Mouse (Mus musculus): ENCODE measurements around the gene Cdk14. TPM values are rescaled to one million over a fixed set of nuclear protein-coding genes. Genes with fewer than 3 reads are reported as not detected.
"Not testable (repeated sequence)": the region's sequence is repeated elsewhere in the genome, so short reads cannot be mapped to it uniquely, and the experiment has no call there.

The Cdk14 gene
- polyA plus RNA-seq, 1 experiment from 2014 or later: 15.5 TPM

DNA sequence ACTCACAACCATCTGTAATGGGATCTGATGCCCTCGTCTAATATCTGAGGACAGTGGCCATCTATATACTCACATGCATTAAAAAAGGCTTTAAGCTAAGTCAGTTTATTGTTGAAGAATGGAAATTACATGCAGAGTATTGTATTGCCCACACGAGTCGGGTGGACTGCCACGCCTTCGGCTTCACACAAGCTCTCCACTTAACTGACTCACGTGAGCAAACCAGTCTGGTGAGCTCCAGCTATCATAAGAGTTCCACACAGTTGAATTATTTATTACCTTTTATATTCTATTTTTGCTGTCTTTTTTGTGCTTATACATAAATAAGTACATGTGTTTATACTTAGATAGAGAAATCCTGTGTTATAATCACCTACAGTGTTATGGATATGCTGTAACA is 495.2 kb downstream of the Cdk14 start:
- H3K27ac ChIP-seq: no peak overlapping the region
- no peaks in the 10 kb centered on the region for H3K36me3 ChIP-seq (ENCODE audit: inconsistent target)
- no peak overlapping the region for H3K4me3 ChIP-seq (ENCODE audit: inconsistent target)
- H3K79me2 ChIP-seq (ENCODE audit: inconsistent target): no peaks in the 10 kb centered on the region
- 85% methylated on average over 6 of the region's 6 CpGs for WGBS (ENCODE audit: missing documents)

DNA sequence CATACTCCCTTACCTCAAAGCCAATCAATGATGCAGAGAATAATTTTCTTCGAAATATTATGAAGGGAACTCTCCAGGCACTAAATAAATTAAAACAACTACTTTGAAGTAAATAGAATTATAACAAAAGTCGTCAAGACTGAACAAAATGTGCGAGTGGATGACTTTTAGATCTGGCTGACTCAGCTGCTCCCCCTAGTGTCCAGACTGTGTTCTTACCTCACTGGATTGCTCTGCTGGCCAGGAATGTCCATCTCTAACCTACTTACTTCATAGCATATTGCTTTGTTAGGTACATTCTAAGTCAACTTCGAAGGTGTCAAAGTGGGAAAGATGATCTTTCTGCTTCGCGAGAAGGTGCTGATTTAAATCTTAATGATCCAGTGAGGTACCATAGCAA is 501.7 kb downstream of the Cdk14 start:
- no peaks in the 10 kb centered on the region for H3K36me3 ChIP-seq (ENCODE audit: inconsistent target)
- 12% methylated on average over 6 of the region's 6 CpGs for whole genome bisulfite sequencing (ENCODE audit: missing documents)
- H3K27ac ChIP-seq: no peak overlapping the region
- H3K79me2 ChIP-seq (ENCODE audit: inconsistent target): no peaks in the 10 kb centered on the region
- no peak overlapping the region for H3K4me3 ChIP-seq (ENCODE audit: inconsistent target)

DNA sequence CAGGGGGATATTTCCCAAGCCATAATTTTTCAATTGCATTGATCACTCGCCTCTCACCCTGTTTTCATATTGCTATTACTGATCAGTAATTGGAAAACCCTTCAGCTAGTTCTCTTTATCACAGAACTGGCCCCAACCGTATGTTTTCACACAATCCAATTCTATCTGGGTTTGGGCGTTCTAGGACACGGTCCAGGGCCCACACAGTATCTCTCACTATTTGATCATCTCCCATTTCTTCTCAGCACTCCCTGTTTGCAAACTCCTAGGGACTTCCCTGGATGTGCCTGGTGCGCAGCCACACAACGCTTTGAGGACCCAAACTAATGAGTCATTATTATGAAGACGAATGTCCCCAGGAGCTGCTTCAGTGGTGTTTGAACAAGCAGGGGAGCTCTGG is 502.4 kb downstream of the Cdk14 start:
- Histone ChIP-seq H3K36me3 (ENCODE audit: inconsistent target) (no peaks in the 10 kb centered on the region), H3K27ac (no peak overlapping the region), H3K79me2 (ENCODE audit: inconsistent target) (no peaks in the 10 kb centered on the region), H3K4me3 (ENCODE audit: inconsistent target) (no peak overlapping the region)
- 91% methylated on average over 7 of the region's 7 CpGs for WGBS (ENCODE audit: missing documents)

DNA sequence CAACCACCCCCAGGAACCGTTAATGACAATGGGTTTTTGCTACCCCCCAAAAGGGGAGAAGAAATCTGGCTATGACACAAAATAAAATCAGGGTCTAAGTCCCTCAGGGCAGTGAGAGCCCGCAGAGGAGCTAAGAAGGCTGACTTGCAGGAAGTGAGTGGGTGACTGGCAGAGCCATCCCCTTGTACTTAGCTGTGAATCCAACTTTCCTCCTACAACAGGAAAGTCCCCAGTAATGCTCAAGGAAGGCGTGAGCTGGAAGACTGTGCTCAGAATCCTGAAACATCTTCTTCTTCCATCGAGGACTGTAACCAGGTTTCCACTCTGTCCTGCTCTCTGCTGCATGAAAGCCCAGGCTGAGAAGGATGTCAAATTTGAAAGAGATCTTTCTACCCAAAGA is 502.8 kb downstream of the Cdk14 start:
- Histone ChIP-seq H3K79me2 (ENCODE audit: inconsistent target) (no peaks in the 10 kb centered on the region), H3K4me3 (ENCODE audit: inconsistent target) (no peak overlapping the region), H3K36me3 (ENCODE audit: inconsistent target) (no peaks in the 10 kb centered on the region), H3K27ac (no peak overlapping the region)
- 89% methylated on average over 4 of the region's 4 CpGs for WGBS (ENCODE audit: missing documents)

DNA sequence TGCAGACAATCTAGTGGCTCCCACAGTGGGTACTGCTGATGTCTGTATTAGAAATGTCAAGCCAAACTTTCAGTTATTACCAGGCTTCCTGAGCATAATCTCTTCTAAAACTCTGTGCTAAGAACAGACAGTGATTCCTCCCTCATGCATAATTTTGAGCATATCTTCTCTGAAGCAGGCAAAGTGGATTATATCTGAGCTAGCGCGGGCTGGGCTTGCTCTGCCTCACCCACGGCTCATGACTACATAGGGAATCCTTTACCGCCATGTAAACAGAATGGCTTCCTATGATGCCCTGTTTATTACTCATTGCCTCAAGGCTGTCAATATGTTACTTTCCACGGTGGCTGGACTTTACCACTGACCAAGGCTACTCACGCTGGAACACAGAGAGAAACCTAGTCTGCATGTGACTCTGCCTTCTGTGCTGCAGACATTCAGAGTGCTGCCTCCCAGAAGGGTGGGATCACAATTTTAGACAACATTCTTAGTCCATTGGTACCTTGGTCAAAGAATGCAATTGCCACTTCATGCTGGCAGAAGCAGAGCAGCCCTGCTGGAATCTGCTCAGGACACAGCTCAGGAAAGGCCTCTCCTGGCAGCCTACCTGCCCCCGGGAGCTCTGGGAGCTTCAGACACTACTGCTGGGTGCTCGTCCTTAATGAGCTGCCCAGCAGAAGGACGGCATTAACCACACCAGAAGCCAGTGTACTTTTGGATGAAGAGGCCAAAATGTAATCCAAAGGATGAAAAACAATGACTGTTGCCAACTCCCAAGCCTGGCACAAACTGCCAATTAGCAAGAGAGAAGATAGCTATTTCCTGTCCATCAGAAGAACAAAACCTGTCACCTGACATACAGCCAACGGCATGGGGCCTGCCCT is 503.5 kb downstream of the Cdk14 start:
- Histone ChIP-seq H3K79me2 (ENCODE audit: inconsistent target) (no peaks in the 10 kb centered on the region), H3K27ac (no peak overlapping the region), H3K36me3 (ENCODE audit: inconsistent target) (no peaks in the 10 kb centered on the region), H3K4me3 (ENCODE audit: inconsistent target) (no peak overlapping the region)
- WGBS (ENCODE audit: missing documents): 91% methylated on average over 10 of the region's 10 CpGs

DNA sequence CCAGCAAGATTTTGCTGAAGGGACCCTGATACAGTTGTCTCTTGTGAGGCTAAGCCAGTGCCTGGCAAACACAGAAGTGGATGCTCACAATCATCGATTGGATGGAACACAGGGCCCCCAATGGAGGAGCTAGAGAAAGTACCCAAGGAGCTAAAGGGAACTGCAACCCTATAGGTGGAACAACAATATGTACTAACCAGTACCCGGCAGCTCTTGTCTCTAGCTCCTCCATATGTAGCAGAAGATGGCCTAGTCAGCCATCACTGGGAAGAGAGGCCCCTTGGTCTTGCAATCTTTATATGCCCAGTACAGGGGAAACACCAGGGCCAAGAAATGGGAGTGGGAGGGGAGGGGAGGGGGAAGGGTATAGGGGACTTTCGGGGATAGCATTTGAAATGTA is 515.2 kb downstream of the Cdk14 start:
- WGBS (ENCODE audit: missing documents): 100% methylated on average over 2 of the region's 3 CpGs

DNA sequence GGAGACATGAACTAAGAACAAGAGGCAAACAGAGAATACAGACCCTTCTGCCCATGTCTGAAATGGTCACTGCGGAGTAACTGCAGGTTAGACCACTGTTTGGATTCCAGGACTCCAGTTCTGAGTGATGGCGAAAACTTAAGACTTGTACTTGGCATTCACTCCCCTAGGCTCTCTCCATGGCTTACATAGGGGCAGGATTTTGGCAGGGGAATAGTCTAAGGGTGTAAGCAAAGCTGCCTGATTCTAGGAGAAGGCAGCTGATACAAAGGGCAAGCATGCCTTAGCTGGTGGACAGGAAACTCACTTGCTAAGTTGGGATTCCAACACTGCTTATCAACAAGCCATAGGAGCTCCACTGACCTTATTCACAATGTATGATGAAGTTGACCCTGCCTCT is 521.9 kb downstream of the Cdk14 start:
- Histone ChIP-seq H3K36me3 (ENCODE audit: inconsistent target) (no peaks in the 10 kb centered on the region), H3K79me2 (ENCODE audit: inconsistent target) (no peaks in the 10 kb centered on the region), H3K4me3 (ENCODE audit: inconsistent target) (no peak overlapping the region), H3K27ac (no peak overlapping the region)
- 96% methylated on average over 2 of the region's 2 CpGs for WGBS (ENCODE audit: missing documents)

More for the DNA sequence above, 515.2 kb downstream of the Cdk14 start:
- H3K36me3 ChIP-seq (ENCODE audit: inconsistent target); H3K79me2 ChIP-seq (ENCODE audit: inconsistent target); H3K27ac ChIP-seq; H3K4me3 ChIP-seq (ENCODE audit: inconsistent target): not testable (repeated sequence)

DNA sequence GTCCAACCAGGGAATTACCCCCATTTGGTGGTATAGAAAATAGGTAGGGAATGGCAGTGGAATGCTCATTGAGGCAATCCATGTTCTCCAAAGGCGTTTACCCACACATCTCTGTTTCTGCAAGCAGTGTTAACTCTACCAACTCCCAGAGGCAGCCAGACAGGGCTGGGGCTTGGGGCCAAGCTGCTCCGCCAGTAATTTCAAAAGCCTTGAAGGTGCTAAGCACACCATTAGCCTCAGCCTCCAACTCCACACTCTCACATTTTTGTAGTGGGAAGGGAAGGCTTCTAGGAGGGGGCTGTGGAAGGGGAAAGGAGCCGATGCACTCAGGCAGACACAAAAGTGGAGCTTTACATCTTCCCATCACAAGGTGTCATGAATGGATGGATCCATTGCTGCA is 525.1 kb downstream of the Cdk14 start:
- WGBS (ENCODE audit: missing documents): 92% methylated on average over 3 of the region's 3 CpGs

DNA sequence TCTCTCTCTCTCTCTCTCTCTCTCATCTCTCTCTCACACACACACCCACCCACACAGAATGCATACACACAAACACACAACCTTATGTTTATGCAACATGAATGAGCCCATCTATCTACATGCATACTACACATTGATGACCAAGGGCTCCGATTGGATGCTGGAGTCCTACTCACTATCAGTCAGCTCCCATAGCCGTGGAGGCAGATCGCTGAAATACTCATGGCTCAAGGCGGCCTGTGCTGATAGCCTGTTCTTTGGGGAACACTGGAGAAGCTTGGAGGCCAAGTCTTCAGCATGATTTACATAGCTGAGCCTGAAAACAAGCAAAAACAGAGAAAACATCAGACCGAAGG is 526.3 kb downstream of the Cdk14 start:
- WGBS (ENCODE audit: missing documents): 92% methylated on average over 3 of the region's 5 CpGs
- Histone ChIP-seq H3K4me3 (ENCODE audit: inconsistent target) (no peak overlapping the region), H3K36me3 (ENCODE audit: inconsistent target) (no peaks in the 10 kb centered on the region), H3K79me2 (ENCODE audit: inconsistent target) (no peaks in the 10 kb centered on the region), H3K27ac (no peak overlapping the region)

More for the DNA sequence above, 525.1 kb downstream of the Cdk14 start:
- Histone ChIP-seq H3K4me3 (ENCODE audit: inconsistent target) (no peak overlapping the region), H3K36me3 (ENCODE audit: inconsistent target) (no peaks in the 10 kb centered on the region), H3K79me2 (ENCODE audit: inconsistent target) (no peaks in the 10 kb centered on the region), H3K27ac (no peak overlapping the region)

DNA sequence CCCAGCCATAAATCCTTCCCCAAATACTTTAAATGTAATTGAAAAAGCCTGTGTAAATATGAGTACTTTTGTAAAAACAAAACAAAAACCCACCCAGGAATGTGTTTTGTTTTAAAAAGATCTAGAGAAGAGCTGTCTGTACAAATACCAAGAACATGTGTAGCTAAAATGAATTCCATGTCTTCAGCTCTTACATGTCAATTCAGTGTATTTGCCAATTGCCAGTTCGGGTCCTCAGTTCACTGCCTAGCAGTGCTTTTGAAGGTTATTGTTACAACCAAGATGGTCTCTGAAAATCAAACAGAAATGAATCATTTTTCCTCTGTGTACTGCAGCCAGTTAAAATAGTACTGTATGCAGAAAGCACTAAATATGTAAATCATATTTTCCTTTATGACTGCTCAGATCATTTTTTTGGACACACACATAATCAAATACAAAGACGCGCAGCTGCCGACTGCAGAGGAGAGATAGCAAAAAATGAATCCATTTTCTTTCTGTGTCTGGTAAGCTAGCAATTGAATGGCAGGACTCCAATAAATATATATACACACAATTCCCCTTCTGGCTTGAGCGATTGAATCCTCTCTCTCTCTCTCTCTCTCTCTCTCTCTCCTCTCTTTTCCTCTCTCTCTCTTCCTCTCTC is 526.8 kb downstream of the Cdk14 start:
- H3K27ac ChIP-seq: no peak overlapping the region
- no peaks in the 10 kb centered on the region for H3K79me2 ChIP-seq (ENCODE audit: inconsistent target)
- WGBS (ENCODE audit: missing documents): 98% methylated on average over 5 of the region's 5 CpGs
- H3K4me3 ChIP-seq (ENCODE audit: inconsistent target): no peak overlapping the region
- H3K36me3 ChIP-seq (ENCODE audit: inconsistent target): no peaks in the 10 kb centered on the region

DNA sequence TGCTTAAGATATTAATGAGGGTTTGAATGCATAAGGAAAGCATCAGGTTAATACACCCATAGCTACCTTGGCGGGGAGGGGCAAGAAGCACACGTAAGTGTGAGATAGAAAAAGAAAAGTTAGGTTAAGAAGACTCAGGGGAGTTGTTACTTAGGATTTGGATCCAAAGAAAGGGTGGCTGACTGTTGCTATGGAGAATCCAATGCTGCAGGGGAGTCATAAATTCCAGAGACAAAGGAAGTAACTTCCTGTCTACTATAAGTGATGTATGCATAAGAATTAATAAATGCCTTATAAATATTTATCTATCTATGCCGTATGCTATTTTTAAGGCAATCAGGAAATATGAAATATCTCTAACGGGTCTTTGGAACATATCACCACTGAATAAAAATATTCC is 527.4 kb downstream of the Cdk14 start:
- H3K36me3 ChIP-seq (ENCODE audit: inconsistent target): no peaks in the 10 kb centered on the region
- H3K79me2 ChIP-seq (ENCODE audit: inconsistent target): no peaks in the 10 kb centered on the region
- no peak overlapping the region for H3K27ac ChIP-seq
- 94% methylated on average over 4 of the region's 4 CpGs for WGBS (ENCODE audit: missing documents)
- no peak overlapping the region for H3K4me3 ChIP-seq (ENCODE audit: inconsistent target)

DNA sequence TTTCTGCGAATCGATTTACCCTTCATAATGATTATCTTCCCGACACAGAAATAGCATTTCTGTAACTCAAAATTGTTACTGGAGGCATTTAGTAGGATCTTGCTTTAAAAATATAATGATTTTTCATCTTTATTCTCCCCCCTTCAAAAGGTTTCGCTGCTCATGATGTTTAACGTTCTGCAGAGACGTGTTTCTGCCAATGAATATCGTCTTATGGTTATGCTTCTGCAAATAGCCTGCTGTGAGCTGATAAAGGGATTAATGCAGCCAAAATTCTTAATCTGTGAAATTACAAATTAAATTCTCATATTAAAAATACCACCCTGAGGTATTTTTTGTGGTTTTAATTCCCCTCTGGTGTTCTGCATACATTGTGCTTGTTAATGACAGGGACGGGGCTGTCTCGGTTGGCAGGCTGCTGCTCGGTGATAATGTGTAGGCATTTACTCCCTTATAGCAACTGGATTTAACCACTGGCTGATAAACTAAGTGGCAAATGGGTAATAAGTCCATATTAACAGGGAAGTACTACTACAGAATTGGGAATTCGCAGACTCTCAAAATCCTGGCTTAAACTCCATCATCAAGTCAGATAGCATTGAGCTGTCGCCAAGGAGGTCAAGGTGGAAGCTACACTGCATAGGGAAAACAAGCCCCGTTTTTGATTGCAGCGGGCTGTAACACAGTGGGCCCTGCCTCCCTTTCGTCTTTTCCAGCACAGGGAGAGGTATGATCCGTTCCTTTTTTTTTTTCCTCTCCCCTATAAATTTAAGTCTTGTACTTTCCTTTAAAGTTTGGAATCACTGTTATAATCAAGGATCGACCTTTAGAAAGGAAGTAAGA is 528.0 kb downstream of the Cdk14 start:
- H3K4me3 ChIP-seq (ENCODE audit: inconsistent target): no peak overlapping the region
- H3K36me3 ChIP-seq (ENCODE audit: inconsistent target): no peaks in the 10 kb centered on the region
- WGBS (ENCODE audit: missing documents): 92% methylated on average over 16 of the region's 17 CpGs
- no peaks in the 10 kb centered on the region for H3K79me2 ChIP-seq (ENCODE audit: inconsistent target)
- no peak overlapping the region for H3K27ac ChIP-seq

DNA sequence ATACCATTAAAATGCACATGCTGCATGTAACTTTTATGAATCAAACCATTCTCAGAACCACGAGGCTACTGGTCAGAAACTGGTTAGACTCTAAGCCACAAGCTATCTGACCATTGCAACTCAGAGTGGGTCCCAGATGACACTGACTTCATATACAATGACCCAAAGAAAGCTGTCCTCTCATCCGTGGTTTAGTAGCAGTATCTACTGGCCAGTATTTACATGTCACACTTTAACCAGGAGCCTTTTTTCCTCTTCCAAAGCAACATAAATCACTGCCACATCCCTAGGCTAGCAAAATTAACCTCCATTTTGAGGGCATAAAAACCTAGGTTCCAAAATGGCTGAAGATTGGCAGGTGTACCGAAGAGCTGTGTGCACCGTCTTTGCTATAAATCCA is 533.0 kb downstream of the Cdk14 start:
- Histone ChIP-seq H3K27ac (no peak overlapping the region), H3K36me3 (ENCODE audit: inconsistent target) (no peaks in the 10 kb centered on the region), H3K79me2 (ENCODE audit: inconsistent target) (no peaks in the 10 kb centered on the region), H3K4me3 (ENCODE audit: inconsistent target) (no peak overlapping the region)
- WGBS (ENCODE audit: missing documents): 97% methylated on average over 4 of the region's 4 CpGs

DNA sequence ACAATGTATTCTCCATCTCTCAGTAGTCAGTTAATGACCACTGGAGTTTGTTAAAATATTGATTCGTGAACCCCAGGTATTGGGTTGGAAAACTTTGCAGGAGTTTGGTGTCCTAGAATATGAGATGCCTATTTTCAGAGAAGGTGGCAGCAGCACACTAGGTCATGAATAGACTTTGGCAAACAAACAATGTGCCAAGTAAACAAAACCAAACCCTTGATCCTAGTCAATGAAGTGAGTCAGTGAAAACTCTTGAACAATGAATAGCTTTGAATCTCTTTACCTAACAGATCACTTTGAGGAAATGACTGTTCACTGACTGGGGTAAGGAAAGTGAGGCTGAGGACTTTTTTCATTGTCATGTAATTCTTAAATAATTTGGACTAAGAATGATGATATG is 537.3 kb downstream of the Cdk14 start:
- 100% methylated on average over 1 of the region's 1 CpGs for WGBS (ENCODE audit: missing documents)
- no peaks in the 10 kb centered on the region for H3K79me2 ChIP-seq (ENCODE audit: inconsistent target)
- H3K36me3 ChIP-seq (ENCODE audit: inconsistent target): no peaks in the 10 kb centered on the region
- H3K4me3 ChIP-seq (ENCODE audit: inconsistent target): no peak overlapping the region
- no peak overlapping the region for H3K27ac ChIP-seq

DNA sequence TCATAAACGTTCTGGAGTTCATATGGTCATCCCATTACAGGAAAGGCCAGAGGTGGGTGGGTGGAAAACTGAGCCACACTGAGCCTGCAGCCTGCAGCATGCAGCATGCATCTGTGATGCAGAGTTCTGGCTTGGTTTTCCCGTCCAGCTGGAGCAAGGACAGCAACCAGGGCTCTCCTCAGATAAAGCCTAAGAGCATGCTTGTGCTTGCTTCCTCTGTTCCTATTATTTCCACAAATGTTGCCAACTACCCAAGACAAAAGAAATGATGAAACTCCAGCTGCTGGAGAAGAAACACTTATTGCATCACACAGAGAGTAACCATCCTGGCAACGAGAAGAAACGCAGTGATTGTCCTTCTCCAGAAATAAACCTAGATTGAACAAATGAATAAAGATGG is 539.8 kb downstream of the Cdk14 start:
- 60% methylated on average over 4 of the region's 4 CpGs for WGBS (ENCODE audit: missing documents)

More for the DNA sequence above, 539.8 kb downstream of the Cdk14 start:
- H3K79me2 ChIP-seq (ENCODE audit: inconsistent target): no peaks in the 10 kb centered on the region
- H3K4me3 ChIP-seq (ENCODE audit: inconsistent target): no peak overlapping the region
- H3K36me3 ChIP-seq (ENCODE audit: inconsistent target): no peaks in the 10 kb centered on the region
- H3K27ac ChIP-seq: no peak overlapping the region
